In the genomic region with DNA sequence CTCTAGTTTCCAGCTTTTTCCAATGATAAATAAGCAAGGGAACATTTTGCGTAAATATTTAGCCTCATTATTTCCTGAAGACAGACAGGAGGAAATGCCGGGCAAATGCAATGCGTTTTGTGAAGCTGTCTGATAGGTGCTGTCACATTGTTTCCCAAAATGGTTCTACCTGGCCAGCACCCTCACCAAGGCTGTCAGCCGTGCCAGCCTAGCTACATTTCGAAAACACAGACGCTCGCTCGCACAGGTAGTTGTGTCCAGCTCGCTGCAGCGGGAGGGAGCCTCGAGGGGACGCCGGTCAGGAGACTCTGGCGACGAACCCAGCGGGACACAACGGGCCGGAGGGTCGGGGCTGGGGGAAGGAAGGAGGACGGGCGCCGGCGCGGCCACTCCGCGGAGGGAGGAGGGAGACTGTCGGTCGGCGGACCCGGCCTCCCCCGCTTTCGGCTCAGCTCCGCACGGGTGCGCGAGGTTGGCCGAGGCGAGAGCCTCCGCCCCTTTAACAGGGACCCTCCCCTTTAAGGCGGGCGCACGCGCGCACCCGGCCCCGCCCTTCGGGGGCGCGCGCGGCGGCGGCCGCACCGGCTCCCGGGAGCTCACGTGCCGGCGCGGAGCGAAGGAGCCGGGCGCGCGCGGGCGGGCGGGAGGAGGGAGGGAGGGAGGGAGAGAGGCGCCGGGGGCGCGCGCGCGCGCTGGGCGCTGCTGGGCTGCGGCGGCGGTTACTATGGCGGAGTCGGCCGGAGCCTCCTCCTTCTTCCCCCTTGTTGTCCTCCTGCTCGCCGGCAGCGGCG, we compare ENCODE assay signal across 8 mouse cellular contexts. TPM values are rescaled to one million over a fixed set of nuclear protein-coding genes. Genes with fewer than 3 reads are reported as not detected.
DNase-seq lines count a peak whose midpoint lies in the region; ATAC-seq lines count a peak whose summit lies in the region.

Gene Acvr1b (plus strand): TSS at position 647 of the 791 bp plus-strand sequence.

- H3K4me3 ChIP-seq in intestine, embryonic 14.5 days (ENCODE audit: low read depth, low read length), result peak within 1 kb of the TSS; percentile 82

- peak within 1 kb of the TSS; percentile 96 for H3K9ac ChIP-seq in intestine, embryonic 14.5 days (ENCODE audit: low read length)

- H3K36me3 ChIP-seq in intestine, embryonic 14.5 days (ENCODE audit: control insufficient read depth, insufficient read depth, low read length), result no peaks in the 10 kb centered on the region

- DNase-seq in adrenal gland, adult 18-20 months (ENCODE audit: low spot score in 2 of 2), result peak; percentile 92 to 93
- peak; percentile 89 for DNase-seq in embryo, embryonic 10 days (ENCODE audit: low spot score)
- DNase-seq in gastrocnemius, postnatal 36 days, result peak; percentile 84 to 85
- DNase-seq in intestine, embryonic 14.5 days (ENCODE audit: low spot score), result peak; percentile 92
- DNase-seq in left cerebral cortex, postnatal 10 days (ENCODE audit: extremely low spot score in 1 of 2, low spot score in 2 of 2), result peak; percentile 75 to 92
- DNase-seq in right cerebral cortex, postnatal 10 days (ENCODE audit: low spot score in 2 of 2), result peak; percentile 92
- DNase-seq in urinary bladder, postnatal 14 days (ENCODE audit: low spot score), result peak; percentile 90

- H3K4me2 ChIP-seq in intestine, embryonic 14.5 days (ENCODE audit: low read length), result peak within 1 kb of the TSS; percentile 84

- peak; percentile 91 for ATAC-seq in intestine, embryonic 14.5 days (replicated peaks; ENCODE audit: low FRiP score, low TSS enrichment, low read depth)
- peak; percentile 79 for ATAC-seq in megakaryocyte progenitor cell, adult 5-6 weeks (replicated peaks; ENCODE audit: poor library complexity)

- no peaks in the 10 kb centered on the region for H3K9me3 ChIP-seq in intestine, embryonic 14.5 days (ENCODE audit: control insufficient read depth, low read length)

- WGBS in intestine, embryonic 14.5 days, result under 1% methylated on average over 41 of the region's 87 CpGs

- peaks cover 31% of the 10 kb centered on the region for H3K4me1 ChIP-seq in intestine, embryonic 14.5 days (replicated peaks; ENCODE audit: control insufficient read depth, insufficient read depth, low read length)

- no peaks in the 10 kb centered on the region for H3K27me3 ChIP-seq in intestine, embryonic 14.5 days (replicated peaks; ENCODE audit: control insufficient read depth, insufficient read depth, low read length)

- peak within 1 kb of the TSS; percentile 82 for H3K27ac ChIP-seq in intestine, embryonic 14.5 days (ENCODE audit: low read depth)

- intact Hi-C loops in gastrocnemius, postnatal 36 days (cut with DNase I), result loop anchor here (2.0 kb wide), 1 partner anchor 29 kb away; no protein-coding TSS in a partner anchor
- intact Hi-C loops in left cerebral cortex, postnatal 10 days (cut with DNase I), result no loop called here

RNA-seq across cellular contexts. Expression of gene Acvr1b, which starts in this region (rescaled TPM):
- 1 to 10 TPM; 5.8 to 5.9 TPM for total RNA-seq in adrenal gland, adult 18-20 months (2021)
- 10 to 100 TPM; 32.4 to 36.5 TPM for total RNA-seq in gastrocnemius, postnatal 36 days (2021)
- polyA plus RNA-seq in intestine, embryonic 14.5 days (2014; fragmentation: Nextera tagmentation; extraction: Ambion mirVana), result 12.5 and 12.6 TPM in 2 replicates
- total RNA-seq in left cerebral cortex, postnatal 10 days (2021), result 100 to 1,000 TPM; 110 to 113 TPM
- total RNA-seq in megakaryocyte progenitor cell, adult 5-6 weeks (2015), result 3.4 and 4.8 TPM in 2 replicates
- total RNA-seq in megakaryocyte progenitor cell, adult 5-6 weeks (2017), result 6.4 and 10.3 TPM in 2 replicates

Comparison
In these comparisons a context has a peak if more than half of its experiments do, and no peak if none do; other contexts are left out.
1. Peak in every context shown above with its lines: DNase-seq, ATAC-seq, H3K4me3 ChIP-seq and H3K27ac ChIP-seq.